Mouse (Mus musculus) bone marrow macrophage, adult 2 months (primary cell): Measurements from ENCODE around the gene Syt2. TPM values are rescaled to one million over a fixed set of nuclear protein-coding genes. Genes with fewer than 3 reads are reported as not detected.

Experiments
- H3K27ac ChIP-seq: 2 replicates; pipeline ENCODE4 v1.5.1; 2012; ENCODE audit warnings: low read depth, low read length; ENCODE audit not compliant: insufficient read depth
- H3K4me1 ChIP-seq: 2 replicates; pipeline ENCODE4 v1.6.1; 2012; ENCODE audit warnings: low read length; ENCODE audit not compliant: control insufficient read depth, insufficient read depth
- H3K4me3 ChIP-seq: 2 replicates; pipeline ENCODE4 v1.5.1; 2012; ENCODE audit warnings: mild to moderate bottlenecking, low read length, moderate library complexity; ENCODE audit not compliant: insufficient read depth
- CTCF ChIP-seq: IDR thresholded peaks from 2 replicates; pipeline ENCODE4 v1.5.1; 2012; ENCODE audit warnings: low read depth, mild to moderate bottlenecking, low read length, moderate library complexity
- POLR2A ChIP-seq: IDR thresholded peaks from 2 replicates; pipeline ENCODE4 v1.6.1; 2012; ENCODE audit warnings: mild to moderate bottlenecking, low read depth, low read length, borderline replicate concordance
- polyA plus RNA-seq: library from polyadenylated mRNA; stranded (reverse); fragments of >200 nt; gene quantifications from 2 replicates; pipeline ENCODE4 v1.2.4, GENCODE M21; 2012; ENCODE audit not compliant: missing spikeins, insufficient read depth, insufficient read length

The Syt2 gene
- polyA plus RNA-seq, 1 experiment, result not detected

DNA sequence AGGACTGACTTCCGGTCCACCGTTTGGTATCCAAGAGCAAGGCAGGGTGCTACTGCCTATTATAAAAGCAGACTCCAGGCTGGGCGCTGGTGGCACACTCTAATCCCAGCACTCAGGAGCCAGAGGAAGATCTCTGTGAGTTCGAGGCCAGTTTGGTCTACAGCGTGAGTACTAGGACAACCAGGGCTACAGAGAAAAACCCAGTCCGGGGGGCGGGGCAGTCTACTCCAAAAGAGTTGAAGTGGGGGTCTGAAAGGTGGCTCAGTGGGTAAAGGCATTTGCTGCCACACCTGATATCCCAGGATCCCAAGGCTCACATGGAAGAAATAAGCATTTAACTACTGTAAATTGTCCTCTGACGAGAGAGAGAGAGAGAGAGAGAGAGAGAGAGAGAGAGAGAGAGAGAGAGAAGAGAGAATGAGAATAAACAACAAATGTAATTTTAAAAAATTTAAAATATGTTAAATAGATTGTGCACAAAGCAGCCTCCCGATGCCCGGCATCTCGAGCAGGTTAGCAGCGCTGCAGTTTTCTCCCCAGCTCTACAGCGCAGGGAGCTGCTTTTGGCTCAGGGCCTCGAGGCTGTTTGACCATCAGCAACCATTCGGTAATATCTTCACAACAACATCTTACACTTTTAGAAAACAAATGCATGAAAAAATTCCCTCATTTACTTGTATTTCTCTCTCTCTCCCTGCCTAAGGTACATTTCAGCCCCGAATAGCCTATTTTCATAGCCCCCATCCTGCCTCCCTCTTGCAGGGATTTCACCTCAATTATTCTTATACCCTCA lies 873 bp upstream of the Syt2 start:
- no peak overlapping the region for H3K27ac ChIP-seq
- peaks cover 3% of the 10 kb centered on the region; the same call in 1 of the 2 replicates for H3K4me1 ChIP-seq
- H3K4me3 ChIP-seq, result no peak overlapping the region
- no peak for TF ChIP-seq POLR2A
- TF ChIP-seq CTCF, result no peak

DNA sequence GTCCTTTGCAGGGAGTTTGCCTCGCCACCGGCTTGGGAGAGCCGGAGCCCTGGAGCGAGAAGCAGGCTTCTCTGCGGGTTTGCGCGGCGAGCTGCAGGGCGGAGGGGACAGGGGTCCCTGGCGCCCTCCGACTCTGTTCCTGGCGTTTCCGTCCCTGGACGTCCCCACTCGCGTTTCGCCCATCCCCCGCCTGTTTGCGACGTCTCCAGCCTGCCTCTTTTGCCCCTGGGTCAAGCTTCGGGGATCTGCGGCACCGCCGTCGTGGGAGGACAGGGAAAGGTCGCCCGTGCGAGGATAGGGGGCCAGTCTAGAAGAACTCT lies 446 bp downstream of the Syt2 start:
- Histone ChIP-seq H3K27ac (no peak overlapping the region), H3K4me3 (no peak overlapping the region), H3K4me1 (peaks cover 3% of the 10 kb centered on the region; the same call in 1 of the 2 replicates)
- TF ChIP-seq POLR2A, result no peak
- TF ChIP-seq CTCF, result no peak

DNA sequence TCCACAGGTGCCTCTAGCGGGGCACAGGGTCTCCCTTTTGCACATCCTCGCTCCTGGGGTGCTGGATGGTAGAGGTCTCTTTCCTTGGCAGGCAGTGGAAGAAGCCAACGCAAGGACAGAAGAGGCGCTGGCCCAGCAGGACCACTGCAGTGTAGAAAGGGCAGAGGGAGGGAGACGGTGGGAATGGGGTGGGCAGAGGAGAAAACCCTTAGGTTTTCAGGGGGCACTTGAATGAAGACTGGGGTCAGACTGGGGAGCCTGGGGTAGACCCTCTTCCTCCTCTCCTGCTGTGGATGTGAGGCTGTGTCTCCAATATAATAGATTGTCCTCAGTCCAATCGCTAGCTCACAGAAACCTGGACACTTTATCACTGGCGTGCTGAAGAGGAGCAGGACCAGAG lies 1.1 kb downstream of the Syt2 start:
- H3K4me3 ChIP-seq, result no peak overlapping the region
- peaks cover 3% of the 10 kb centered on the region; the same call in 1 of the 2 replicates for H3K4me1 ChIP-seq
- TF ChIP-seq POLR2A (no peak), CTCF (no peak)
- no peak overlapping the region for H3K27ac ChIP-seq

DNA sequence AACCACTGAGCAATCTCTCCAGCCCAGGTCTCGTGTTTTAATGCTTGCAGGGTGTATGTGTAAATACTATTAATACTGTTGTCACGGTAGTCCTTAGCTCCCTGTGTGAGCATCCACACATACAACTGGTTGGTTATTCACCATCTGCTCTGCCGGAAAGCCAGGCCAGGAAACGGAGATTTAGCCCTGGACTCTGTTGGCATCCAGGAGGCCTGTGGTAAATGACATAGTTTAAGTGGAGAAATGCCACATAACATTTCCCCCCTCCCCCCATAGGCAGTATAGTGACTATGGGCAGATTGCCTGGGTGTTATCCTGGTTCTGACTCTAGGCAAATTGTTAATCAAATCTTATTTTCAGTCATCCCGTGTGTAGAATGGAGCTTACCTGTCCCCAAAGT lies 4.3 kb downstream of the Syt2 start:
- Histone ChIP-seq H3K4me3 (no peak overlapping the region), H3K27ac (no peak overlapping the region), H3K4me1 (no peaks in the 10 kb centered on the region)
- TF ChIP-seq POLR2A (no peak), CTCF (no peak)

DNA sequence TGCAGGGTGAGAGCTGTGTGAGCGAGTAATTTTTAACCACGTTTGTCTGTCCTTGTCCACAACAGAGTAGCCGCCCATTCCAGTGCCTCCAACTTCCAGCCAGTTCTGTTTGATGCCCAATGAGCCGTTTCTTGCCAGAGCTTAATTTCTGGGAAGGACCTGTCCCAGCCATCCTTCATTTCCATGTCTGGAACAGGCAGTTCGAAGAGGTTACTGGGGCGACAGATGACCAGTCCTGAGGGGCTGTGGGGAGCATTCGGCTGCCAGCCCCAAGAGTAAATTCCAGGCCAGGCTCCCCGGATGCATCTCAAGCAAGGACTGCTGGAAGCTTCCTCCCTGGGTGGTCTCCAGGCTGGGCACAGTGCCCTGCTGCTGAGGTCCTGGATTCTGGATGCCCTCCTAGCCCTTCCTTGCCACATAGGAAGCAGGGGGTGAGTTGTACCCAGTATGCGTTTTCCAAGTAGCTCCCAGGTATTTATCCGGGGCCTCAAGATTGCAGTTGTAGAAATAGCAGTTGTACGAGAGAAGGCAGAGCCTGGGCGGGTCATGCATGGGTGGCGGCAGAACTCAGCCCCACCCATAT lies 4.9 kb downstream of the Syt2 start:
- no peak overlapping the region for H3K27ac ChIP-seq
- H3K4me3 ChIP-seq, result no peak overlapping the region
- no peak for TF ChIP-seq POLR2A
- TF ChIP-seq CTCF, result no peak
- H3K4me1 ChIP-seq, result no peaks in the 10 kb centered on the region

DNA sequence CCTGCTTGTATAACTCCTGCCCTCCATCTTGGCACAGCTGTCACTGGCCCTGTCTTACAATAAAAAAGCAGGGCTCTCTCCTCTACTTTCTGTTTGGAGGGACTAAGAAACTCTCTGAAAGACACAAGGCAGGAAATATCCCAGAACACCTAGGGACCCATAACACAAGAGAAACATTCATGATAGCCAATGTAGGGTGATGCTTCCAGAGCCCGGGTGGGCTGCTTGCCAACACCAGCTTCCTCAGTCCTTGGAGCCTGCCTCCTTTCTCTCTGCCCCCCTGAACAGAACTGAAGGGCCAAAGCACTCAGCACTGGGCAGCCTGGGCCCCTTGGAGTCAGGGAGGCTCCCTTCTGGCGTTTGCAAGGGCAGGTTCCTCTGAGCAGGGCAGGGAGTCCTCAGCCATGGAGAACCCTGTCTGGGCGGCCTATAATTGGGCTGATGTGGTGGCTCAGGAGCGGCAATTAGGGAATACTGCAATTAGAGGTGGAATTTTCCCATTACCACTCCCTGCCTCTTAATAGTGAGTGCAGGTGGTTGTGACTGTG lies 5.4 kb downstream of the Syt2 start:
- TF ChIP-seq CTCF (no peak), POLR2A (no peak)
- H3K27ac ChIP-seq, result no peak overlapping the region
- H3K4me1 ChIP-seq, result no peaks in the 10 kb centered on the region
- no peak overlapping the region for H3K4me3 ChIP-seq

DNA sequence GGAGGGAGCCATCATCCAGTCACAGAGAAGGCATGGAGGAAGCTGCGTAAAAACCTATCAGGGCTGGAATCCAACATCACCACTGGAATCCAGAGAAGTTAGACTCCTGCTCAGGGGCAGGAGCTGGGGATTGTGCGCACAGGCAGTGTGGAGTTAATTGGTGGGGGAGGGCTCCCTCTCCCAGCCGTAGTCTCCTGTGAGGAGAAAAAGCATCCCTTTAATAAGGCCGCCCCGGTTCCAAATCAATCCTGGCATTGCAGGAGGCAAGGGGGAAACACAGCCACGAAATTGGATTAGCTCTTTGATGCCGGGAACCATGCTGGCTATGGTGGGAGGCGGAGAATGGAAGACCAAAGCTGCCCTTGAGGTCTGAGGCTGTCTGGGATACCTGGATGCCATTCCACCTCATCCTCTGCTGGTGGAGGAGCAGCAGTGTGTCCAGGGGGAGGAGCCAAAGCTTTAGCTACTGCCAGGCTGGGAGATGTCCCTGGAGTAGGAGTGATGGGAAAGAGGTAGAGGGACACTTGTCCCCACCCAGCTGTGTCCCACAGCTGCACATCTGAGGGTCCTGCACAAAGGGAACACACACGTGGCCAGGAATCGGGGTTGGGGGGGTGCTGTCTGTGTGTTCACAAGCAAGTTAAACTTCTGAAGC lies 7.3 kb downstream of the Syt2 start:
- Histone ChIP-seq H3K4me3 (no peak overlapping the region), H3K27ac (no peak overlapping the region), H3K4me1 (no peaks in the 10 kb centered on the region)
- TF ChIP-seq POLR2A (no peak), CTCF (no peak)

DNA sequence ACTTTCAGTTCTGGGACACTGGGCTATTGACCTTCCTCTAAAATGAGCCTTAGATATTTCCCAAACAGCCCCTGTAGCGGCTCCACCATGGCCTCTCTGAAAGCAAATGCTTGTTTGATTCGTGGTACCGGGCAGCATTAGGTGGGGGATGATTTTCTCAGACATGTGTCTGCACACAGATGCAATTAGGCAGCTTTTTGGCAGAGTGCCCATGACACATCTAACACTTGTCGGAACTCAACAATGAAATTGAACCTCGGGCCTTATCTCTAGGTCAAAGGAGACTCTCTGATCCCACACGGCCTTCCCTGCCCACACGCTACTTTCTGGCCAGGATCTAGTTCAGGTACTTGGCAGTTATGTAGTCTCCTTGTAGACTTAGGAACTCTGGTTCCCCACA lies 12.4 kb downstream of the Syt2 start:
- TF ChIP-seq CTCF, result no peak
- no peak for TF ChIP-seq POLR2A
- no peaks in the 10 kb centered on the region for H3K4me1 ChIP-seq
- H3K4me3 ChIP-seq, result no peak overlapping the region
- no peak overlapping the region for H3K27ac ChIP-seq

DNA sequence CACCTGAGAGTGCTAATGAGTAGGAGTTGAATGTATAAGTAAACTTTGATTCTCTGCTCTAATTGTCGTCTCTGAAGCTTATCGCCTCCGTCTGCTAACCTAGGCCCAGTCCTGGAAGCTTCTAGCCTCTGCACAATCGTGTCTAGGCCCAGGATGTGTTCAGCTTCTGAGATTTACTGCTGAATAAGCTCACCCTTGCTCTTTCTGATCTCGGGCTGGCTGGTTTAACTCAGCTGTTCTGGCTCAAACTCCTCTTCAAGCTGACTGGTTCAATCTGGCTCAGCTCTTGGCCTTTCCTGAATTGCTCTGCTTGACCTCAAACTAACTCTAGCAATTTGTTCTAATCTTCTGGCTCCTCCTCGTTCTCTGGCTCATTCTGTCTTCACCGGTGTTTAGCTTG lies 13.7 kb downstream of the Syt2 start:
- no peak overlapping the region for H3K27ac ChIP-seq
- no peaks in the 10 kb centered on the region for H3K4me1 ChIP-seq
- no peak overlapping the region for H3K4me3 ChIP-seq
- no peak for TF ChIP-seq CTCF

DNA sequence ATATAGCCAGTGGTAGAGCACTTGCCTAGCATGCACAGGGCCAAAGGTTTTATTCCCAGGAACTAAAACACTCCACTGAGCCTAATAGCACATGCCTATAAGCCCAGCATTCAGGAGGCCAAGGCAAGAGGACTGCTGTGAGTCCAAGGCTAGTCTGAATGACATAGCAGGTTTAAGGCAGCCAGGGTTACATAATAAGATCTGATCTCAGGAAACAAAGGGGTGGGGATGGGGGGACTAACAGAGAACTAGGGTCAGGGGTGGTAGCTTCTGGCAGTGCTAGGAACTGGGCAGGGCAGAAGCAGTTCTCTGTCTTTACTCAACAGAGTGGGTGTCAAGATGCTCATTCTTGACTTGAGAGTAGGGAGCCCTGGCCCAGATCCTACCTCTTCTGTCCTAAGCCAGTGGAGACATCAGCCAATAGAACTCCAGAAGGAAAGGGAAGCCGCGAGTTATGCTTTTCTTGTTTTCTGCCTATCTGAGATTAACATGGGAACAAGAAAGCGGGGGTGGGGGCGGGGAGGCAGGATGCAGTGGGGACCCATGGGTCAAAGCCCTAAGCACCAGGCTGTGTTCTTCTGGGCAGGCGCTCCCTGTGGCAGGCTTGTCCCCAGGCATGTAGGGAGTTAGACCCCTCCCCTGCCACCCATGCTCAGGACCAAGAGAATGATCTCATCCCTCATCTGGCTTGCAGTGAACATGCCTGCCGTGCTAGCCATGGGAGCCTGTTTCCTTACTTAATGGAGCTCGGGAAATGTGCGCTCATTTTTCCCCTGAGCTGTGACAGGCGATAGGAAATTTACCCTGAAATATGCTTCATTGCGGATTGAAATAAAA lies 25.0 kb downstream of the Syt2 start:
- peaks cover 5% of the 10 kb centered on the region for H3K4me1 ChIP-seq

More for the DNA sequence above, 25.0 kb downstream of the Syt2 start:
- H3K27ac ChIP-seq, result no peak overlapping the region
- H3K4me3 ChIP-seq, result no peak overlapping the region
- TF ChIP-seq CTCF (no peak), POLR2A (no peak)
